Mouse (Mus musculus) pancreas, adult 10 weeks (tissue): Measurements from ENCODE around the gene Adamts20. TPM values are rescaled to one million over a fixed set of nuclear protein-coding genes. Genes with fewer than 3 reads are reported as not detected.

Source experiments
- polyA plus RNA-seq: library from polyadenylated mRNA; stranded (reverse); fragments of 350-450 nt; fragmentation: Illumina TruSeq; extraction: RNeasy Lipid Tissue Mini Kit (QIAGEN cat#74804); gene quantifications from one replicate; pipeline ENCODE4 v1.2.3, GENCODE M21; 2015; ENCODE audit warnings: low read depth, low replicate concordance; ENCODE audit not compliant: insufficient read depth

Gene Adamts20
- not detected for polyA plus RNA-seq

GRCm38 (mm10) chr15:94465318-94465717, at the start of gene Adamts20:
Adamts20 (minus strand) TSS chr15:94465418.

Other genes starting within 250 kb of the Adamts20 start
- gene Pus7l, start 78.1 kb upstream of the Adamts20 start, polyA plus RNA-seq: 1.3 TPM
- 2.4 TPM for gene Irak4, start 78.2 kb upstream of the Adamts20 start, polyA plus RNA-seq
- 10.5 TPM for gene Twf1, start 124.5 kb upstream of the Adamts20 start, polyA plus RNA-seq
- gene Tmem117, start 163.8 kb upstream of the Adamts20 start, polyA plus RNA-seq: 0.39 TPM